ENCODE assay signal across 8 mouse cellular contexts in the genomic region with DNA sequence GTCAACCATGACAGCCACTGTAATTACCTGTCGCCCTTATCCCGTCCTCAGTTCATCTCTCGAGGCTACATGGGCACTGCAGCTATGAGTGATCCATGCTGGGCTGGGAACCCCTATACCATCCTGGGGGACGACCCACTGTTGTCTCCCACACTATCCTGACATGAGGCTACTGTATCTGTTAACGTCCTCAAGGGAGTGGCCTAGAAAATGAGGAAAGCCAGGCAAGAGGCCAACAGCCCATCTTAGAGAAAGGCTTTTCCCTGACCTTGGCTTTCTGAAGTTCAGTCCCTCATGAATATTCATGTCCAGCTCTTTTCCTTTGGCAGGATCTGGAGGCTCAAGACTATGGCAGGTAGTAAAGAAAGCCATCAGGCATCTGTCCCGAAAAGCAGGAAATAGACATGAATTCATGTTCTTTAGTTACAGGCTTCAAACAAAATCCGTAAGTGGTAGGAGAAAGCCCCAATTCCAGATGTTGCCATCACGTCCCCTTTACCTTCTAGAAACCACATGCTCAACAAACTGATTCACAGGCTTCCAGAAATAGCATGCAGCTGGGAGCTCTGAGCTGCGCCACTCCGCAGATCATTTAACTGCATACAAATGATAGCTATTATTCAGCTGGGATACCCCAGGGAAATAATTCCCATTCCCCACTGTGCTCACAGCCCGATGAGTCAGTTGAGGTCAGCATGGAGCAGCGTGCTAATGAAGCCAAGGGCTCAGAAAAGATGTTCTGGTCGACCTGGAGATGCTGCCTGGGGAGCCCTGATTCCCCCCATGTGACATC.
DNase-seq lines count a peak whose midpoint lies in the region; ATAC-seq lines count a peak whose summit lies in the region.

No protein-coding gene starts in this region.

- peak; percentile 31 to 46 for DNase-seq in cerebellum, postnatal 10 days
- no peak for DNase-seq in cerebellum, adult 9-11 months
- DNase-seq in Muller cell, postnatal 12 days (ENCODE audit: inconsistent ontology term) = peak; percentile 38
- DNase-seq in limb, embryonic 10.5 days (ENCODE audit: low spot score) = no peak
- no peak for DNase-seq in liver
- no peak for DNase-seq in thymus, postnatal 4 days
- no peak for DNase-seq in layer of hippocampus, adult 8-10 months (ENCODE audit: low spot score in 2 of 2)

- no peaks in the 10 kb centered on the region for H3K9me3 ChIP-seq in heart, embryonic 14.5 days (ENCODE audit: control insufficient read depth, low read length)
- H3K9me3 ChIP-seq in limb, embryonic 10.5 days (replicated peaks) = no peaks in the 10 kb centered on the region

- H3K4me1 ChIP-seq in heart, embryonic 14.5 days (ENCODE audit: control insufficient read depth in 2 of 2, insufficient read depth in 2 of 2, low read length in 2 of 2) = peaks cover 20 to 41% of the 10 kb centered on the region in 2 experiments
- H3K4me1 ChIP-seq in limb, embryonic 10.5 days = peaks cover 60% of the 10 kb centered on the region

- no peaks in the 10 kb centered on the region for H3K27me3 ChIP-seq in heart, embryonic 14.5 days (ENCODE audit: control insufficient read depth, insufficient read depth, low read length)
- H3K27me3 ChIP-seq in limb, embryonic 10.5 days (ENCODE audit: low read depth, poor library complexity, severe bottlenecking) = no peaks in the 10 kb centered on the region

- no peaks in the 10 kb centered on the region for H3K36me3 ChIP-seq in heart, embryonic 14.5 days (ENCODE audit: control insufficient read depth, insufficient read depth, low read length)
- H3K36me3 ChIP-seq in limb, embryonic 10.5 days = no peaks in the 10 kb centered on the region

- 33% methylated on average over 13 of the region's 13 CpGs for WGBS in heart, embryonic 14.5 days
- 56% methylated on average over 13 of the region's 13 CpGs for WGBS in limb, embryonic 10.5 days

- H3K4me2 ChIP-seq in heart, embryonic 14.5 days (ENCODE audit: low read length) = no peak overlapping the region

- no peak overlapping the region for H3K9ac ChIP-seq in heart, embryonic 14.5 days (ENCODE audit: low read length)

- ATAC-seq in heart, embryonic 14.5 days (ENCODE audit: insufficient number of reproducible peaks, insufficient read depth, low FRiP score, low read depth) = no peak

- H3K4me3 ChIP-seq in heart, embryonic 14.5 days (ENCODE audit: control insufficient read depth in 1 of 2, insufficient read depth in 1 of 2, low read depth in 1 of 2, low read length in 2 of 2) = no peak overlapping the region
- no peak overlapping the region for H3K4me3 ChIP-seq in limb, embryonic 10.5 days

- peak overlapping the region; percentile 3 to 8; a peak in 2 of 4 replicates for H3K27ac ChIP-seq in heart, embryonic 14.5 days (replicated peaks in 1 of 2; ENCODE audit: control insufficient read depth in 1 of 2, insufficient read depth in 1 of 2, low read depth in 2 of 2, low read length in 2 of 2)
- H3K27ac ChIP-seq in limb, embryonic 10.5 days = 0 out of 2 replicates have a peak overlapping the region, but pooled peaks have one; percentile 38

Comparison
In these comparisons a context has a peak if more than half of its experiments do, and no peak if none do; other contexts are left out.
1. DNase-seq: peak in cerebellum, postnatal 10 days (2 of 2) and Muller cell, postnatal 12 days (single experiment); none in cerebellum, adult 9-11 months (single experiment), limb, embryonic 10.5 days (single experiment), liver (single experiment), thymus, postnatal 4 days (single experiment) and layer of hippocampus, adult 8-10 months (0 of 2).